Mouse (Mus musculus) neural tube, embryonic 13.5 days (tissue): ENCODE results near the gene Vmn2r26. TPM values are rescaled to one million over a fixed set of nuclear protein-coding genes. Genes with fewer than 3 reads are reported as not detected.
"Not testable (repeated sequence)": the region's sequence is repeated elsewhere in the genome, so short reads cannot be mapped to it uniquely, and the experiment has no call there.

ENCODE experiments used
- ATAC-seq: fragments of 200-750 bp; cut with Nextera tagmentation; 2 replicates; pipeline ENCODE4 v1.8.0; 2017; ENCODE audit warnings: low read depth, mild to moderate bottlenecking, moderate TSS enrichment, moderate library complexity
- H3K27ac ChIP-seq: fragments of 300-500 bp; sonication (generic); replicated peaks from 2 replicates; pipeline ENCODE4 v1.5.1; 2015; ENCODE audit warnings: moderate library complexity, mild to moderate bottlenecking, inconsistent platforms
- H3K27me3 ChIP-seq: fragments of 300-500 bp; sonication (generic); 2 replicates; pipeline ENCODE4 v1.6.1; 2015; ENCODE audit warnings: mild to moderate bottlenecking, inconsistent platforms
- H3K36me3 ChIP-seq: fragments of 300-500 bp; sonication (generic); 2 replicates; pipeline ENCODE4 v1.6.1; 2015; ENCODE audit warnings: mild to moderate bottlenecking, inconsistent platforms
- H3K4me1 ChIP-seq: fragments of 300-500 bp; sonication (generic); replicated peaks from 2 replicates; pipeline ENCODE4 v1.6.1; 2015; ENCODE audit warnings: inconsistent platforms
- H3K4me2 ChIP-seq: fragments of 300-500 bp; sonication (generic); 2 replicates; pipeline ENCODE4 v1.6.1; 2015; ENCODE audit warnings: inconsistent platforms, mild to moderate bottlenecking, moderate library complexity
- H3K4me3 ChIP-seq: fragments of 300-500 bp; sonication (generic); 2 replicates; pipeline ENCODE4 v1.5.1; 2015; ENCODE audit warnings: mild to moderate bottlenecking, inconsistent platforms
- H3K9ac ChIP-seq: fragments of 300-500 bp; sonication (generic); 2 replicates; pipeline ENCODE4 v1.6.1; 2015; ENCODE audit warnings: moderate library complexity, mild to moderate bottlenecking, inconsistent platforms
- H3K9me3 ChIP-seq: fragments of 300-500 bp; sonication (generic); 2 replicates; pipeline ENCODE4 v1.6.1; 2016; ENCODE audit warnings: inconsistent platforms
- WGBS: fragments of 180-500 bp; shearing (Covaris S2); methylation state at CpG from one replicate; pipeline ENCODE4 v1.1.7; 2015; 5-methylcytosine and 5-hydroxymethylcytosine counted together
- polyA plus RNA-seq: library from polyadenylated mRNA; unstranded; fragments of >200 nt; fragmentation: Nextera tagmentation; extraction: Ambion mirVana; gene quantifications from 2 replicates; pipeline ENCODE4 v1.2.1, GENCODE M21; 2015

The Vmn2r26 gene
- not detected in 2 replicates for polyA plus RNA-seq

- ATAC-seq, H3K27ac ChIP-seq, H3K9me3 ChIP-seq, H3K36me3 ChIP-seq, H3K4me1 ChIP-seq, H3K9ac ChIP-seq, H3K4me3 ChIP-seq, H3K27me3 ChIP-seq, H3K4me2 ChIP-seq: not testable (repeated sequence)
- 68% methylated on average over 1 of the region's 1 CpGs for WGBS
Observed at GRCm38 (mm10) chr6:124024268-124024667, at the start of gene Vmn2r26. Vmn2r26 (plus strand) TSS chr6:124024568.

DNA sequence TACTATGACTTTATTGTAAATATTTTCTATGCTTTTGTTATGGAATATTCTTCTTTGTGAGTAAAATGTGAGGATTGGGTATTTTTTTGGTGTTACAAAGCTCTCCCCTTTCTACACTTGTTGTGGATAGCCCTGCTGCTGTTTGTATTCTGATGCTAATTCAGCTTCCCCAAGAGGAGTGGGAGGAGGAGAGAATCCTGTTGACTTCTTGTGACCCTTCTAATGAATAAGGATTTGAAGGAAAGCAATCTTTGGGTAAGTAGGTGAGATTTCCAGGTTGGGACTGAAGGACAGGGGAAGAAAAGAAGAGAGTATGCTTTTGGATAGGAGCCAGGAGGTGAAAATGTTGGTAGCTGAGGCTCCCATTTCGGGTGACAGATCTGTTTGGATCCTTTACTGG lies 3.5 kb upstream of the Vmn2r26 start:
- no peaks in the 10 kb centered on the region for H3K9me3 ChIP-seq
- 57% methylated on average over 1 of the region's 1 CpGs for WGBS
- no peak overlapping the region for H3K4me3 ChIP-seq
- H3K4me2 ChIP-seq: no peak overlapping the region
- no peak overlapping the region for H3K27ac ChIP-seq
- H3K27me3 ChIP-seq: no peaks in the 10 kb centered on the region
- ATAC-seq: no peak
- no peaks in the 10 kb centered on the region for H3K36me3 ChIP-seq
- no peaks in the 10 kb centered on the region for H3K4me1 ChIP-seq
- H3K9ac ChIP-seq: no peak overlapping the region

- Histone ChIP-seq H3K36me3 (no peaks in the 10 kb centered on the region), H3K4me3 (no peak overlapping the region), H3K9ac (no peak overlapping the region), H3K4me1 (no peaks in the 10 kb centered on the region), H3K27ac (no peak overlapping the region), H3K27me3 (no peaks in the 10 kb centered on the region), H3K9me3 (no peaks in the 10 kb centered on the region), H3K4me2 (no peak overlapping the region)
- ATAC-seq: no peak
Observed at GRCm38 (mm10) chr6:124048388-124048787, 24.0 kb downstream of the Vmn2r26 start.

GRCm38 (mm10) chr6:124053611-124054010 lies 29.2 kb downstream of the Vmn2r26 start:
- H3K9ac ChIP-seq, H3K27ac ChIP-seq, ATAC-seq, H3K36me3 ChIP-seq, H3K4me1 ChIP-seq, H3K4me3 ChIP-seq, H3K9me3 ChIP-seq, H3K4me2 ChIP-seq, H3K27me3 ChIP-seq: not testable (repeated sequence)

GRCm38 (mm10) chr6:124102334-124102733 lies 78.0 kb downstream of the Vmn2r26 start:
- no peaks in the 10 kb centered on the region for H3K4me1 ChIP-seq

More at GRCm38 (mm10) chr6:124102334-124102733, 78.0 kb downstream of the Vmn2r26 start:
- Histone ChIP-seq H3K36me3 (no peaks in the 10 kb centered on the region), H3K4me3 (no peak overlapping the region), H3K9ac (no peak overlapping the region), H3K4me2 (no peak overlapping the region), H3K27ac (no peak overlapping the region), H3K27me3 (no peaks in the 10 kb centered on the region), H3K9me3 (no peaks in the 10 kb centered on the region)
- 82% methylated on average over 4 of the region's 4 CpGs for WGBS
- ATAC-seq: no peak

Other genes starting within 250 kb of the Vmn2r26 start
- gene Vmn2r24, start 245.7 kb upstream of the Vmn2r26 start, polyA plus RNA-seq: not detected in 2 replicates
- gene Vmn2r25, start 171.1 kb upstream of the Vmn2r26 start, polyA plus RNA-seq: not detected in 2 replicates
- not detected in 2 replicates for gene Vmn2r27, start 207.3 kb downstream of the Vmn2r26 start, polyA plus RNA-seq